Mouse (Mus musculus) E14TG2a.4 (cell line): ENCODE results near the gene Sowaha.

ENCODE experiments used
- H3K27me3 ChIP-seq: 2 replicates; pipeline ENCODE4 v1.6.1; 2014; ENCODE audit warnings: low read length, control low read depth; ENCODE audit not compliant: insufficient read depth
- H3K36me3 ChIP-seq: 2 replicates; pipeline ENCODE4 v1.6.1; 2014; ENCODE audit warnings: low read length, control low read depth; ENCODE audit not compliant: insufficient read depth
- H3K4me1 ChIP-seq: replicated peaks from 2 replicates; pipeline ENCODE4 v1.6.1; 2014; ENCODE audit warnings: low read depth, low read length, control low read depth
- H3K4me3 ChIP-seq: replicated peaks from 2 replicates; pipeline ENCODE4 v1.5.1; 2014; ENCODE audit warnings: mild to moderate bottlenecking, low read length
- H3K9me3 ChIP-seq: 2 replicates; pipeline ENCODE4 v1.6.1; 2014; ENCODE audit warnings: low read length, control low read depth
- CTCF ChIP-seq: conservative IDR thresholded peaks from 2 replicates; pipeline ENCODE4 v1.5.1; 2014; ENCODE audit warnings: low read length
- NANOG ChIP-seq: IDR thresholded peaks from 2 replicates; pipeline ENCODE4 v1.6.1; 2014; ENCODE audit warnings: borderline replicate concordance, low read length, mixed read lengths
- POU5F1 ChIP-seq: IDR thresholded peaks from 2 replicates; pipeline ENCODE4 v1.6.1; 2014; ENCODE audit warnings: low read length, borderline replicate concordance

The Sowaha gene

GRCm38 (mm10) chr11:53446183-53446582 is 33.9 kb downstream of the Sowaha start:
- H3K36me3 ChIP-seq, result no peaks in the 10 kb centered on the region
- peaks cover 19% of the 10 kb centered on the region for H3K27me3 ChIP-seq
- TF ChIP-seq POU5F1 (no peak), NANOG (no peak), CTCF (no peak)
- H3K9me3 ChIP-seq, result no peaks in the 10 kb centered on the region
- peaks cover 13% of the 10 kb centered on the region for H3K4me1 ChIP-seq
- H3K4me3 ChIP-seq, result no peak overlapping the region

GRCm38 (mm10) chr11:53445562-53445961 is 34.5 kb downstream of the Sowaha start:
- no peaks in the 10 kb centered on the region for H3K36me3 ChIP-seq
- H3K4me1 ChIP-seq, result peaks cover 13% of the 10 kb centered on the region
- H3K9me3 ChIP-seq, result no peaks in the 10 kb centered on the region
- peaks cover 14% of the 10 kb centered on the region for H3K27me3 ChIP-seq
- no peak for TF ChIP-seq POU5F1
- TF ChIP-seq NANOG, result no peak
- TF ChIP-seq CTCF, result no peak
- no peak overlapping the region for H3K4me3 ChIP-seq

GRCm38 (mm10) chr11:53443861-53444260 is 36.2 kb downstream of the Sowaha start:
- no peaks in the 10 kb centered on the region for H3K27me3 ChIP-seq
- H3K36me3 ChIP-seq, result no peaks in the 10 kb centered on the region
- TF ChIP-seq CTCF (no peak; the same call in 1 of the 2 replicates), POU5F1 (no peak), NANOG (no peak)
- H3K4me3 ChIP-seq, result no peak overlapping the region
- peaks cover 13% of the 10 kb centered on the region for H3K4me1 ChIP-seq
- no peaks in the 10 kb centered on the region for H3K9me3 ChIP-seq

- no peaks in the 10 kb centered on the region for H3K9me3 ChIP-seq
- no peaks in the 10 kb centered on the region for H3K36me3 ChIP-seq
- TF ChIP-seq CTCF (no peak), NANOG (no peak), POU5F1 (no peak)
- peaks cover 19% of the 10 kb centered on the region for H3K4me1 ChIP-seq
- H3K4me3 ChIP-seq, result no peak overlapping the region
- H3K27me3 ChIP-seq, result no peaks in the 10 kb centered on the region; the same call in 1 of the 2 replicates
These were observed 38.2 kb downstream of the Sowaha start for GRCm38 (mm10) chr11:53441921-53442320.

- no peaks in the 10 kb centered on the region; the same call in 1 of the 2 replicates for H3K27me3 ChIP-seq
- H3K4me1 ChIP-seq, result peaks cover 51% of the 10 kb centered on the region
- H3K9me3 ChIP-seq, result no peaks in the 10 kb centered on the region
- no peaks in the 10 kb centered on the region for H3K36me3 ChIP-seq
- TF ChIP-seq NANOG (no peak), POU5F1 (no peak), CTCF (no peak)
- H3K4me3 ChIP-seq, result no peak overlapping the region
These were observed 43.7 kb downstream of the Sowaha start for GRCm38 (mm10) chr11:53436338-53436737.

GRCm38 (mm10) chr11:53435504-53435903 is 44.6 kb downstream of the Sowaha start:
- Histone ChIP-seq H3K27me3 (no peaks in the 10 kb centered on the region; the same call in 1 of the 2 replicates), H3K4me3 (no peak overlapping the region; the same call in 1 of the 2 replicates), H3K36me3 (no peaks in the 10 kb centered on the region), H3K4me1 (peaks cover 52% of the 10 kb centered on the region), H3K9me3 (no peaks in the 10 kb centered on the region)
- TF ChIP-seq POU5F1, result no peak
- TF ChIP-seq CTCF, result no peak
- no peak for TF ChIP-seq NANOG

GRCm38 (mm10) chr11:53433057-53433456 is 47.0 kb downstream of the Sowaha start:
- H3K36me3 ChIP-seq, result peaks cover 17% of the 10 kb centered on the region
- no peaks in the 10 kb centered on the region; the same call in 1 of the 2 replicates for H3K27me3 ChIP-seq
- TF ChIP-seq POU5F1 (no peak), CTCF (no peak), NANOG (no peak)
- peaks cover 70% of the 10 kb centered on the region for H3K4me1 ChIP-seq
- no peak overlapping the region for H3K4me3 ChIP-seq
- H3K9me3 ChIP-seq, result no peaks in the 10 kb centered on the region

GRCm38 (mm10) chr11:53431347-53432056 is 48.6 kb downstream of the Sowaha start:
- Histone ChIP-seq H3K4me1 (peaks cover 60% of the 10 kb centered on the region), H3K36me3 (peaks cover 30% of the 10 kb centered on the region), H3K9me3 (no peaks in the 10 kb centered on the region), H3K27me3 (no peaks in the 10 kb centered on the region), H3K4me3 (peak overlapping the region; percentile 76)
- TF ChIP-seq NANOG (no peak), CTCF (no peak), POU5F1 (no peak)
